ENCODE assay signal across 8 mouse cellular contexts in the genomic region with DNA sequence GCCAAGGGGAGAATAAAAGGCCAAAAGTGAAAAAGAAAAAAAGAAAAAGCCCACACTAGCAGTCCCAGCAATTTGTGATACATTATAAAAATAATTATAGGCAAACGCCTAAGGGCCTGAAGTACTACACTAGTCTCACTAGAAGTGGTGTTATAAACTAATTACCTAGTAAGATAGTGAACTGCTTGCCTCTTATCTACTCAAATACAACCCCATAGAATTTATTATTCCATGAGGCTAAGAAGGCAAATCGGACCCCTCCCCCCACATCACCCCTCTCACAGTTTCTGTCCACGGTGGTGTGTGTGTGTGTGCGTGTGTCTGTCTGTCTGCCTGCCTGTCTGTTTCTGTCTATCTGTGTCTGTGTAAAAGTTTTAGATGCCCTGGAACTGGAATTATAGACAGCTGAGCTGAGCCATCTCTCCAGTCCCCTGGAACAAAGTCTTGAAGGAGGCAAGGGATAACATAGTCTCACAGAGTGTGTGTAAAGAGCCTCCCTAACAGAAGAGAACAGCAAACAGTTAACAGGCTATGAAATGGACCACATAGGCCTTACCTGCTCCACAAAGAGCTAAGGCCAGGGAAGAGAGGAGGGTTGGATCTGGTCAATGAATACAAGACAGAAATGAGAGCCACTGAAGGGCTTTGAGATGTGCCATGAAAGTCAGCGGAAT. TPM values are rescaled to one million over a fixed set of nuclear protein-coding genes. Genes with fewer than 3 reads are reported as not detected.
DNase-seq lines count a peak whose midpoint lies in the region; ATAC-seq lines count a peak whose summit lies in the region.

No protein-coding gene starts in this region.

- peak overlapping the region; percentile 25; the same call in 1 of the 2 replicates for H3K9ac ChIP-seq in forebrain, embryonic 12.5 days
- H3K9ac ChIP-seq in liver, embryonic 12.5 days = peak overlapping the region; percentile 41; the same call in 1 of the 2 replicates

- peak overlapping the region; percentile 63; the same call in 1 of the 2 replicates for H3K27ac ChIP-seq in forebrain, embryonic 12.5 days
- 0 out of 2 replicates have a peak overlapping the region, but pooled peaks have one; percentile 13 for H3K27ac ChIP-seq in liver, embryonic 12.5 days

- peak overlapping the region; percentile 41 for H3K4me2 ChIP-seq in forebrain, embryonic 12.5 days
- H3K4me2 ChIP-seq in liver, embryonic 12.5 days = peak overlapping the region; percentile 50

- DNase-seq in embryo, embryonic 10.5 days (ENCODE audit: low spot score) = peak; percentile 38
- DNase-seq in embryo, embryonic 9.5 days (ENCODE audit: extremely low spot score) = no peak
- peak; percentile 47 for DNase-seq in 416B (ENCODE audit: low read depth)
- no peak for DNase-seq in right cerebral cortex, adult 18-20 months
- no peak for DNase-seq in urinary bladder, adult 18-20 months (ENCODE audit: low spot score in 2 of 2)
- DNase-seq in layer of hippocampus, adult 18-20 months (ENCODE audit: low spot score in 2 of 2) = no peak

- H3K9me3 ChIP-seq in forebrain, embryonic 12.5 days = no peaks in the 10 kb centered on the region
- H3K9me3 ChIP-seq in liver, embryonic 12.5 days (replicated peaks) = no peaks in the 10 kb centered on the region

- H3K27me3 ChIP-seq in forebrain, embryonic 12.5 days = no peaks in the 10 kb centered on the region
- no peaks in the 10 kb centered on the region for H3K27me3 ChIP-seq in liver, embryonic 12.5 days (replicated peaks)

- WGBS in forebrain, embryonic 12.5 days = 63% methylated on average over 5 of the region's 5 CpGs
- WGBS in liver, embryonic 12.5 days (ENCODE audit: insufficient replicate concordance) = 46% methylated on average over 5 of the region's 5 CpGs

- peak overlapping the region; percentile 38 for H3K4me3 ChIP-seq in forebrain, embryonic 12.5 days (replicated peaks)
- H3K4me3 ChIP-seq in liver, embryonic 12.5 days = peak overlapping the region; percentile 57

- ATAC-seq in forebrain, embryonic 12.5 days (ENCODE audit: low FRiP score) = peak; percentile 39
- ATAC-seq in liver, embryonic 12.5 days = no peak

- H3K36me3 ChIP-seq in forebrain, embryonic 12.5 days (replicated peaks) = no peaks in the 10 kb centered on the region
- no peaks in the 10 kb centered on the region for H3K36me3 ChIP-seq in liver, embryonic 12.5 days

- peaks cover 5% of the 10 kb centered on the region for H3K4me1 ChIP-seq in forebrain, embryonic 12.5 days
- peaks cover 6% of the 10 kb centered on the region for H3K4me1 ChIP-seq in liver, embryonic 12.5 days

RNA-seq across cellular contexts. Expression of a gene that starts 27.4 kb away (rescaled TPM):
- 4.1 and 4.4 TPM in 2 replicates for polyA plus RNA-seq in forebrain, embryonic 12.5 days (2016; fragmentation: Nextera tagmentation; extraction: Ambion mirVana)
- 0.75 and 1.0 TPM in 2 replicates for polyA plus RNA-seq in liver, embryonic 12.5 days (2016; fragmentation: Nextera tagmentation; extraction: Ambion mirVana)
- total RNA-seq in layer of hippocampus, adult 18-20 months (2021) = 100 to 1,000 TPM; 338 to 343 TPM

Comparison
In these comparisons a context has a peak if more than half of its experiments do, and no peak if none do; other contexts are left out.
1. DNase-seq: peak in embryo, embryonic 10.5 days (single experiment) and 416B (single experiment); none in embryo, embryonic 9.5 days (single experiment), right cerebral cortex, adult 18-20 months (single experiment), urinary bladder, adult 18-20 months (0 of 2) and layer of hippocampus, adult 18-20 months (0 of 2).